Mouse (Mus musculus) stomach, embryonic 16.5 days (tissue): Measurements from ENCODE around the gene Adamts2. TPM values are rescaled to one million over a fixed set of nuclear protein-coding genes. Genes with fewer than 3 reads are reported as not detected.

Experiments
- ATAC-seq: fragments of 200-750 bp; cut with Nextera tagmentation; 2 replicates; pipeline ENCODE4 v1.8.0; 2017; ENCODE audit warnings: moderate number of reproducible peaks, moderate TSS enrichment; ENCODE audit not compliant: insufficient read depth, low FRiP score
- H3K27ac ChIP-seq: fragments of 300-500 bp; sonication (generic); 2 replicates; pipeline ENCODE4 v1.5.1; 2014; ENCODE audit warnings: low read length
- H3K27me3 ChIP-seq: fragments of 300-500 bp; sonication (generic); 2 replicates; pipeline ENCODE4 v1.6.1; 2014; ENCODE audit warnings: low read length, control low read depth, mixed read lengths; ENCODE audit not compliant: control insufficient read depth, insufficient read depth
- H3K36me3 ChIP-seq: fragments of 300-500 bp; sonication (generic); 2 replicates; pipeline ENCODE4 v1.6.1; 2014; ENCODE audit warnings: low read length; ENCODE audit not compliant: control insufficient read depth, insufficient read depth
- H3K4me1 ChIP-seq: fragments of 300-500 bp; sonication (generic); 2 replicates; pipeline ENCODE4 v1.6.1; 2014; ENCODE audit warnings: low read length, control low read depth, mixed read lengths; ENCODE audit not compliant: control insufficient read depth, insufficient read depth
- H3K4me2 ChIP-seq: fragments of 300-500 bp; sonication (generic); 2 replicates; pipeline ENCODE4 v1.6.1; 2014; ENCODE audit warnings: low read depth, low read length, mixed read lengths
- H3K4me3 ChIP-seq: fragments of 300-500 bp; sonication (generic); replicated peaks from 2 replicates; pipeline ENCODE4 v1.5.1; 2014; ENCODE audit warnings: mild to moderate bottlenecking, low read length
- H3K9ac ChIP-seq: fragments of 300-500 bp; sonication (generic); 2 replicates; pipeline ENCODE4 v1.6.1; 2014; ENCODE audit warnings: low read length
- H3K9me3 ChIP-seq: fragments of 300-500 bp; sonication (generic); replicated peaks from 2 replicates; pipeline ENCODE4 v1.6.1; 2016; ENCODE audit warnings: low read length, control low read depth; ENCODE audit not compliant: control insufficient read depth
- WGBS: fragments of 180-500 bp; shearing (Covaris S2); extraction: QIAGEN DNeasy Blood & Tissue Kit; methylation state at CpG from one replicate; pipeline ENCODE4 v1.1.7; 2014; 5-methylcytosine and 5-hydroxymethylcytosine counted together
- polyA plus RNA-seq: library from polyadenylated mRNA; unstranded; fragments of >200 nt; fragmentation: Nextera tagmentation; extraction: Ambion mirVana; gene quantifications from 2 replicates; pipeline ENCODE4 v1.2.1, GENCODE M21; 2015

The Adamts2 gene
- polyA plus RNA-seq, 1 experiment from 2014 or later = 13.3 TPM

DNA sequence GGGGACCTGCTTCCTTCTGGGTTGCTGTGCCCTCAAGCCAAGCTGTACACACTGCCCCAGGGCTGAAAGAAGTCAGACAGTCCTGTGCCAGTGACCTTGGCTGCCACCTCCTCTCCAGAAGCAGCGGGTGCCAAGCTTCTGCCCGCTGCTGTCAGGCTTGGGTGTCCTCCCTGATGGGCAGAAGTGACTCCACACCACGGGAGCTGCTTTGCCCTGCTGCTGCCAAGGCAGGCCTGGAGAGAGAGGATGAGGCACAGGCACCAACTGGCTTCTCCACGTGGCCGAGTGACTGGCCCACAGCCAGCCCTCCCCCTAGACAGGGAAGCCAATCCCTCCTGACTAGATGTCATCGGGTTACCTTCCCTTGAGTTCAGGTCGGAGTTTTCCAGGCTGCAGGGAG lies 71.0 kb downstream of the Adamts2 start:
- ATAC-seq = no peak
- 54% methylated on average over 7 of the region's 7 CpGs for whole genome bisulfite sequencing

DNA sequence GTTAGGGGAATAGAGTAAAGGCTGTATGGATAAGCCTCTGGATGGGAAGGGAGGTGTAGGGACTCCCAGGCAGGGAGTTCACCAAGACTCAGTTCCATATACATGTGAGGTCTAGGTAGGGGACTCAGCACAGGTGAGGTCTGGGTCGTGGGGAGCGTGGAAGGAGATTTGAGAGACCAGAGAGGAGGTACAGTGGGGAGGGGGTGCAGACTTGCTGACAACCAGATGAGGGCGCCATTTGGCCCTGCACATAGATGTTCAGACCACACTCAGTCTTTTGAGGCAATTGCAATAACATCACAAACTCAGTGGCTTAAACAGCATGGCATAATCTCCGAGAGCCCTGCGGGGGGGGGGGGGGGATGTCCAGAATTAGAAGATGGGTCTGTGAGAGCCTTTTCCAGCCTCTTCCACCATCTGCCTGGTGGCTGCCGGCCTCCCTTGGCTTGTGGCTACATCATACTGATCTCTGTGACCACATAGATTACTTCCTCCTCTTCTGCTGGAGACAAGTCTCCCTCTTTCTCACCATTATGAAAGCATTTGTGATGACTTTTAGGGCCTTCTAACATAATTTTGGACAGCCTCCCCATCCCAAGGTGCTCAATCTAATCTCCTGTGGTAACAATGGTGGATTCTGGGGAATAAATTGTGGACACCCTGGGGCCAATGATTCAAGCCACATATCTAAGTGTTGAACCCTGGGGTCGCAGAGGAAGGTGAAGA lies 71.8 kb downstream of the Adamts2 start:
- H3K27ac ChIP-seq = no peak overlapping the region
- 73% methylated on average over 7 of the region's 7 CpGs for WGBS
- no peak overlapping the region for H3K4me2 ChIP-seq
- H3K36me3 ChIP-seq = no peaks in the 10 kb centered on the region
- no peak overlapping the region for H3K4me3 ChIP-seq
- no peak overlapping the region for H3K9ac ChIP-seq
- no peaks in the 10 kb centered on the region for H3K27me3 ChIP-seq
- no peak for ATAC-seq
- H3K9me3 ChIP-seq = no peaks in the 10 kb centered on the region
- H3K4me1 ChIP-seq = no peaks in the 10 kb centered on the region

More for the DNA sequence above, 71.0 kb downstream of the Adamts2 start:
- no peaks in the 10 kb centered on the region for H3K27me3 ChIP-seq
- H3K4me3 ChIP-seq = no peak overlapping the region
- H3K9me3 ChIP-seq = no peaks in the 10 kb centered on the region
- H3K4me1 ChIP-seq = no peaks in the 10 kb centered on the region
- H3K9ac ChIP-seq = no peak overlapping the region
- no peak overlapping the region for H3K27ac ChIP-seq
- H3K4me2 ChIP-seq = no peak overlapping the region
- H3K36me3 ChIP-seq = no peaks in the 10 kb centered on the region

DNA sequence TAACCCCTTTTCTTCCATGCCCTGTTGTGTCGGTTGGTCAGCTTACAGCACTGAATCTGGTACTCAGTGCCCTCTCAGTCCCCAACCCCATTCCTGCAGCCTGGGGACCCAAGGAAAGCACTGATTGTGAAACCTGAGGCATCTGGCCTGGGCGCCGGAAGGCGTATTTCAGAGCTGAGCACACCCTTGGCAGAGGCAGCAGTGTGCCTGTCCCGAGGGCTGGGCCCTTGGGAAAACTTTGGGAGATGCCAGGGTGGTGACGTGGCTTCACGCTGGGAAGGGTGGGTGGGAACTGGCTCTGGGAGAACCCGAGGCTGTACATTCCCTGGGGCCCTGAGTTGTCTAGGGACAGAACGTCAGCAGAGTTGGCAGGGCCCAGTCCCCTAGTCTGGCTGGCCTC lies 72.5 kb downstream of the Adamts2 start:
- H3K4me1 ChIP-seq = no peaks in the 10 kb centered on the region
- H3K36me3 ChIP-seq = no peaks in the 10 kb centered on the region
- WGBS = 77% methylated on average over 9 of the region's 9 CpGs
- no peak for ATAC-seq
- H3K4me2 ChIP-seq = no peak overlapping the region
- H3K4me3 ChIP-seq = no peak overlapping the region
- H3K27ac ChIP-seq = no peak overlapping the region
- no peak overlapping the region for H3K9ac ChIP-seq
- H3K27me3 ChIP-seq = no peaks in the 10 kb centered on the region
- no peaks in the 10 kb centered on the region for H3K9me3 ChIP-seq

DNA sequence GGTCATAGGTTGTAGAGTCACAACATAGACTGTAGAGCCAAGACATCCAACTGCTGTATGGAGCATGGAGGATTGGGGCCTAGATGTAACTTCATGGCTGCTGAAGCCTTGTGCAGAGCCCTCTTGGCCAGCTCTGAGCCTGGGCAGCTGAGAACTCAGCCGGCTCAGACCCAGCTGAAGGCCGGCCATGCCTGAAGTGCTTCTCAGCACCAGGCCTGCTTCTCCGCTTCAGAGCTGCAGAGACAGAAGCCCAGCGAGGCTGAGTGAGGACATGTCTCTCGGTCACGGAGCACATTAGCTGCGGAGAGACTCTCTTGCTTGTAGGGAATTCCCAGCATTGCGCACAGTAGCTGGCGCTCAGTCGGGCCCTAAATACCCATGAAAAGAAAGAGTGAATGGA lies 76.8 kb downstream of the Adamts2 start:
- 92% methylated on average over 10 of the region's 10 CpGs for WGBS
- no peaks in the 10 kb centered on the region for H3K36me3 ChIP-seq
- no peak for ATAC-seq
- H3K4me1 ChIP-seq = no peaks in the 10 kb centered on the region
- H3K9ac ChIP-seq = no peak overlapping the region
- H3K9me3 ChIP-seq = no peaks in the 10 kb centered on the region
- H3K27me3 ChIP-seq = no peaks in the 10 kb centered on the region
- H3K27ac ChIP-seq = no peak overlapping the region
- no peak overlapping the region for H3K4me3 ChIP-seq
- no peak overlapping the region for H3K4me2 ChIP-seq

DNA sequence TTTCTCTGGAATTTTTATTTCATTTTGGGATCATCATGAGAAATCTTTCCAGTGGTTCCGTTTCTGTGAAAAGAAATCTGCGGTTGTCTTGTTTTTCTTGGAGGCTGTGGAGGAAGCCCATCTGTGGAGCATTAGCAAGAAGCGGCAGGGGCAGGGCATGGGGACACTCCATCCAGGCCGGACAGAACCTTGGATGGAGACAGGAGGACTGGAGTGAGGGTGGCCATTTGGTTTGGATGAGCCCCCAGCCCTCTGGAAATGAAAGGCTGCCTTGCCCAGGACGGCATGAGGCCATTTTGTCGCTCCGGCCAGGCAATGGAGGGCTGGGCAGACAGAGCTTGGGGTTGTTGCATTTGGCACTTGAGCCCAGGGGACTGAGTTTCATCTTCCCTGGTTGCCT lies 80.1 kb downstream of the Adamts2 start:
- no peak overlapping the region for H3K4me3 ChIP-seq
- no peak overlapping the region for H3K9ac ChIP-seq
- no peaks in the 10 kb centered on the region for H3K9me3 ChIP-seq
- no peak for ATAC-seq
- H3K27me3 ChIP-seq = no peaks in the 10 kb centered on the region
- no peak overlapping the region for H3K27ac ChIP-seq
- H3K4me2 ChIP-seq = no peak overlapping the region
- no peaks in the 10 kb centered on the region for H3K36me3 ChIP-seq
- H3K4me1 ChIP-seq = no peaks in the 10 kb centered on the region
- 88% methylated on average over 7 of the region's 7 CpGs for WGBS

DNA sequence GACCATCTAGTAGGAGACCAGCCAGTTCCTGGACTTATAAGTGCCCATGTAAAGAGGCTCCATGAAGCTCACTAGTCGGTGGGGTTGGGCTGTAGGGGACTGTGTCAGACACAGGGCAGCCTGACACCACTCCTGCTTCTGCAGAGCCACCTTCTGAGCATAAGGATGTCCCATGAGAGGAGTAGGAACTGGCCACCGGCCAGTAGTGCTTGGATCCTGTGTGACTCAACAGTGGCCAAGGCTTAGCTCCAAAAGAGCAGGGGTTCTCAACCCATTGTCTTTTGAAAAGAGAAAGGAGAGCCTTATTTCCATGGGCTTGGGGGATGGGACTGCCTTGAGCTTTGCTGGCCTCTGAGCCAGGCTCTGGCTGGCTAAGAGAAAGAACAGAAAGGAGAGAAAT lies 81.9 kb downstream of the Adamts2 start:
- Histone ChIP-seq H3K4me3 (no peak overlapping the region), H3K27me3 (no peaks in the 10 kb centered on the region), H3K4me1 (no peaks in the 10 kb centered on the region), H3K4me2 (no peak overlapping the region), H3K9me3 (no peaks in the 10 kb centered on the region), H3K27ac (no peak overlapping the region), H3K9ac (no peak overlapping the region), H3K36me3 (no peaks in the 10 kb centered on the region)
- ATAC-seq = no peak
- WGBS = 65% methylated on average over 2 of the region's 2 CpGs

DNA sequence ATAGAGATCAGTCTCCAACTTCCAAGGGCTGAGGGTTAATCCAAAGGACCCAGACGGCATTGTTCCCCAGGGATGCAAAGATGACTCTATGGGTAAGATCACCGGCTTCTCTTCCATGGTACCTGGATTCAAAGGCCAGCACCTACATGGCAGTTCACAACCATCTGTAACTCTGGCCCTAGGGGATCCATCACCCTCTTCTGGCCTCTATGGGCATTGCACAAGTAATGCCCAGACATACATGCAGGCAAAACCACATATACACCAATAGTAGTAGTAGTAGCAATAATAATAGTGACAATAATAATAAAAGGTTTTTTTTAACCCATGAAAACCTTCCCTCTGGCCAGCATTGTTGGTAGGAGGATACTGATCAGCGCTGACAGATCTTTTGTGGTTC lies 86.7 kb downstream of the Adamts2 start:
- H3K27me3 ChIP-seq = no peaks in the 10 kb centered on the region
- no peak overlapping the region for H3K4me2 ChIP-seq
- 82% methylated on average over 3 of the region's 3 CpGs for WGBS
- ATAC-seq = no peak
- H3K4me3 ChIP-seq = no peak overlapping the region
- H3K4me1 ChIP-seq = no peaks in the 10 kb centered on the region
- no peaks in the 10 kb centered on the region for H3K36me3 ChIP-seq
- no peak overlapping the region for H3K27ac ChIP-seq
- H3K9me3 ChIP-seq = no peaks in the 10 kb centered on the region
- H3K9ac ChIP-seq = no peak overlapping the region

DNA sequence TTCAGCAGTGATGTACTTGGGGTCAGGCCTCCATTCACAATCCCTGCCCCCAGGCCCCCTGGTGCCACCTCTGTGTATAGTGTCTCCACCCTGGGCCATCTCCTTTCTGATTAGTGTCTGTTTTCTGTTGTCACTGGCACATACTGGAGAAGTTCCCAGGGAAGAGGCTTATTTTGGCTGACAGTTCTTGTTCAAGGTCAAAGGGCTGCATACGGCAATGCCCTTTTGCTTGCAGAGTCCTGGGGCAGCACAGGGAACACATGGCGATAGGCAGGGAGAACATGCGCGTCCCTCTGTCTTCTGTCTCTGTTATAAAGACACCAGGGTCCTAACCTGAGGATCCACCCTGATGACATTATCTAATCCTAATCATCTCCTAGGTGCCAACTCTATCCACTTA lies 87.8 kb downstream of the Adamts2 start:
- Histone ChIP-seq H3K36me3 (no peaks in the 10 kb centered on the region), H3K4me1 (no peaks in the 10 kb centered on the region), H3K4me3 (no peak overlapping the region), H3K9ac (no peak overlapping the region), H3K4me2 (no peak overlapping the region), H3K27me3 (no peaks in the 10 kb centered on the region), H3K9me3 (no peaks in the 10 kb centered on the region), H3K27ac (no peak overlapping the region)
- ATAC-seq = no peak
- WGBS = 89% methylated on average over 4 of the region's 4 CpGs

DNA sequence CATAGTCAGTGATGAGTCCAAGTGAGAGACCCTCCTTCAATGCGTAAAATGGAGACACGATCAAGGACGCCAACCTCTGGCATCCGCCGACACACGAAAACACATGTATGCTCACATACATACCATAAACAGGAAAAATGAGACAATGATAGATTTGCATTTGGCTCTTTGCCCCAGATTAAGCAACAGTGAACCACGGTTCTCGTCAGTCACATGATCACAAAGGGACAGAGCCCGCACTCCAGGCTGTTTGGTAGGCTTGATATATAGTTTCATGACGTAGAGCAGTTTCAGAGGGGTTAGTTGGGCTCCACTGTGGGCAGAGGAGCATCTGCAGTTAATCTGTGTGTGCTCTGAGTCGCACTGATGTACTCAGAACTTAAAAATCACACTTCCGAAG lies 98.1 kb downstream of the Adamts2 start:
- no peak for ATAC-seq

More for the DNA sequence above, 98.1 kb downstream of the Adamts2 start:
- Histone ChIP-seq H3K36me3 (no peaks in the 10 kb centered on the region), H3K4me1 (no peaks in the 10 kb centered on the region), H3K9me3 (no peaks in the 10 kb centered on the region), H3K4me3 (no peak overlapping the region), H3K27me3 (no peaks in the 10 kb centered on the region), H3K4me2 (no peak overlapping the region), H3K27ac (no peak overlapping the region), H3K9ac (no peak overlapping the region)
- WGBS = 84% methylated on average over 12 of the region's 12 CpGs
